Mouse (Mus musculus) ES-Bruce4 (cell line): Measurements from ENCODE around the gene Foxo1. TPM values are rescaled to one million over a fixed set of nuclear protein-coding genes. Genes with fewer than 3 reads are reported as not detected.
A peak's percentile ranks its signal among the peaks of the same experiment; 100 is the strongest.

Experiments used
- H3K27ac ChIP-seq: 2 replicates; pipeline ENCODE4 v1.5.1; 2012; ENCODE audit warnings: low read length, inconsistent platforms; ENCODE audit not compliant: insufficient read depth
- H3K27me3 ChIP-seq: 2 replicates; pipeline ENCODE4 v1.6.1; 2012; ENCODE audit warnings: mild to moderate bottlenecking, low read length, inconsistent platforms; ENCODE audit not compliant: control insufficient read depth, poor library complexity, insufficient read depth, severe bottlenecking
- H3K36me3 ChIP-seq: 2 replicates; pipeline ENCODE4 v1.6.1; 2012; ENCODE audit warnings: inconsistent platforms, mild to moderate bottlenecking, low read length, moderate library complexity; ENCODE audit not compliant: control insufficient read depth, poor library complexity, insufficient read depth, severe bottlenecking
- H3K4me1 ChIP-seq: one replicate; pipeline ENCODE4 v1.8.1; 2011; ENCODE audit warnings: low read length; ENCODE audit not compliant: control insufficient read depth, insufficient read depth
- H3K4me3 ChIP-seq: 2 replicates; pipeline ENCODE4 v1.5.1; 2011; ENCODE audit warnings: low read depth, mild to moderate bottlenecking, low read length
- H3K9ac ChIP-seq: 2 replicates; pipeline ENCODE4 v1.6.1; 2012; ENCODE audit warnings: low read depth, mild to moderate bottlenecking, inconsistent platforms; ENCODE audit not compliant: poor library complexity, severe bottlenecking
- H3K9me3 ChIP-seq: replicated peaks from 2 replicates; pipeline ENCODE4 v1.6.1; 2012; ENCODE audit warnings: mild to moderate bottlenecking, low read length, inconsistent platforms; ENCODE audit not compliant: control insufficient read depth, poor library complexity, insufficient read depth, severe bottlenecking
- CTCF ChIP-seq: IDR thresholded peaks from one replicate; pipeline ENCODE4 v1.8.1; 2011; ENCODE audit warnings: low read depth, low read length
- EP300 ChIP-seq: IDR thresholded peaks from 2 replicates; pipeline ENCODE4 v1.6.1; 2011; ENCODE audit warnings: low read depth, low read length; ENCODE audit not compliant: insufficient read depth
- POLR2A ChIP-seq: IDR thresholded peaks from one replicate; pipeline ENCODE4 v1.8.1; 2011; ENCODE audit warnings: low read length; ENCODE audit not compliant: insufficient read depth
- polyA plus RNA-seq: library from polyadenylated mRNA; stranded (reverse); fragments of >200 nt; gene quantifications from 2 replicates; pipeline ENCODE4 v1.2.4, GENCODE M21; 2011; ENCODE audit warnings: low read depth; ENCODE audit not compliant: missing spikeins, insufficient read depth, insufficient read length

The Foxo1 gene
- polyA plus RNA-seq, 1 experiment, result 22.9 TPM

DNA sequence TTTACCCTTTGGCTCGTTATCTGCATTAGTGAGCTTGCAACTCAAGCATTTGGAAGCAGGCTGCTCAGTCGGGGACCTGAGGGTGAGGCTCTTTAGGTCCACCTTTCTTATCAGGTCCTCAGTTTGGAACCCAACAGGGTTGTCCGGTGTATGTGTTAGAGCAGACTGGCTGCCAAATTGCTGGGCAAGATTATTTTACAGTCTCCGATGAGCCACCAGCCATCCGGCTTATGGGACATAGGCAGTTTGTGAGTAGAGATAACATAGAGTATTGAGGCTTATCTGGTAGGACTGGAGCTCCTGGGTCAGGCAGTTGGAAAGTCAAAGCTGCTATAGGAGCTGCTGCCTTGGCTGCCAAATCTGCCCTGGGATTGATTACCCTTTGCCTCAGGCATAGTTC lies 27.1 kb upstream of the Foxo1 start:
- Histone ChIP-seq H3K36me3 (no peaks in the 10 kb centered on the region), H3K27me3 (no peaks in the 10 kb centered on the region), H3K27ac (no peak overlapping the region), H3K9me3 (peaks cover 15% of the 10 kb centered on the region), H3K9ac (no peak overlapping the region), H3K4me3 (no peak overlapping the region), H3K4me1 (no peaks in the 10 kb centered on the region)
- no peak for TF ChIP-seq CTCF

DNA sequence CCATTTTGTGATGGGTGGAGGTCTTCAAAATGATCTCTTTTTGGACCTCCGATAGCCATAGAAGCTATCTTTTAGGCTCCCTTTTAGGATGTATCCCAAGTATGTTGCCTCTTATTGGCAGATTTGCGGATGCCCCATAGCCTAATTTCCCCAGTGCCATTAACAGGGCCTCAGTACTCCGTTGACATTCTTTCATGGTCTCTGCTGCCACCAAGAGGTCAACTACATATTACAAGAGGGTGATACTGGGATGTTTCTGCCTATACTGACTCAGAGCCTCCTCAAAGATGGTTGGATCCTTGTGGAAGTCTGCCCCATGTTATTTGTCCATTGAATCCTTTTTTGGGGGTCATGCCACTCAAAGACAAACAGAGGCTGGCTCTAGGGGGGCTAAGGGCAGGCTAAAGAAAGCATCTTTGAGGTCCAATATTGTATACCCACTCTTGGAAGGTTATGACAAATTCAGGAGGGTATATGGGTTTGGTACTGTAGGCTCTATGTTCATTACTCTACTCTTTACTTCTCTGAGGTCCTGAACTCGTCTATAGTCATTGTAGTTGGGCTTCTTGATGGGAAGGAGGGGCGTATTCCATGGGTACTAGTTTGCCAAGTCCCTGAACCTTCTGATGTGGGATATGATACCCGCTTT lies 25.6 kb upstream of the Foxo1 start:
- Histone ChIP-seq H3K4me3 (no peak overlapping the region), H3K27ac (no peak overlapping the region), H3K9ac (no peak overlapping the region), H3K9me3 (peaks cover 15% of the 10 kb centered on the region), H3K27me3 (no peaks in the 10 kb centered on the region), H3K36me3 (no peaks in the 10 kb centered on the region), H3K4me1 (no peaks in the 10 kb centered on the region)
- TF ChIP-seq CTCF, result peak; percentile 27
- no peak for TF ChIP-seq POLR2A
- no peak for TF ChIP-seq EP300

DNA sequence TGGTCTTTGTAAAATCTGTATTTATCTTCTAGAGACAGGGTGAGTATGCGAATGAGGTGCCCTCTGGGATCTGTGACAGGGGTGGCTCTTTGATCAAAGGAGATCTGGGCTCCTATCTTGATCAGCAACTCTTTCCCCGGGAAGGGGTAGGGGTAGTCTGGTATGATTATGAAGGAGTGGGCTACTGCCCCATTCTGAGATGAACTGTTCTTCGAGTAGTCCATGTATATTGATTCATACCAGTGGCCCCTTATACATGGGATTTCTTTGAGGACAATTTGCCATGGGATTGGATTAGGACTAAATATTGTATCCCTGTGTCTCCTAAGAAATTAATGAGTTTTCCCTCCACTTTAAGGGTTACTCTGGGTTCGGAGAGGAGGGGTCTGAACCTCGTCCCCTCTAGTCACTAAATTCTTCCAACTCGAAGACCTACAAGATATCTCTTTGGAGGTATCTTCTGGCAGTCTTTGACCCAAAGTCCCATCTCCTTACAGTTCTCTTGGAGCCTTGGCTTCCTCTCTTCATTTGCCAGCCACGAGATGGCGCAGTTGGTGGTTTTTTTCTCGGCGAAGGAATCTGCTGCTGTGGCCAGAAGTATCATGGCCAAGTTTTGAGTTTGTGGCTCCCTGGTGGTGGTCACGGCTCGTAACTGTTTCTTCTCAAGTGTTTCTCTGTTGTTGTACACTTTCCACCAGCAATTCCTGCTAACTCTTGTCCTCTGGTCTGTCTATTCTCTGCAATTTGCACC lies 24.7 kb upstream of the Foxo1 start:
- H3K9me3 ChIP-seq, result peaks cover 15% of the 10 kb centered on the region

DNA sequence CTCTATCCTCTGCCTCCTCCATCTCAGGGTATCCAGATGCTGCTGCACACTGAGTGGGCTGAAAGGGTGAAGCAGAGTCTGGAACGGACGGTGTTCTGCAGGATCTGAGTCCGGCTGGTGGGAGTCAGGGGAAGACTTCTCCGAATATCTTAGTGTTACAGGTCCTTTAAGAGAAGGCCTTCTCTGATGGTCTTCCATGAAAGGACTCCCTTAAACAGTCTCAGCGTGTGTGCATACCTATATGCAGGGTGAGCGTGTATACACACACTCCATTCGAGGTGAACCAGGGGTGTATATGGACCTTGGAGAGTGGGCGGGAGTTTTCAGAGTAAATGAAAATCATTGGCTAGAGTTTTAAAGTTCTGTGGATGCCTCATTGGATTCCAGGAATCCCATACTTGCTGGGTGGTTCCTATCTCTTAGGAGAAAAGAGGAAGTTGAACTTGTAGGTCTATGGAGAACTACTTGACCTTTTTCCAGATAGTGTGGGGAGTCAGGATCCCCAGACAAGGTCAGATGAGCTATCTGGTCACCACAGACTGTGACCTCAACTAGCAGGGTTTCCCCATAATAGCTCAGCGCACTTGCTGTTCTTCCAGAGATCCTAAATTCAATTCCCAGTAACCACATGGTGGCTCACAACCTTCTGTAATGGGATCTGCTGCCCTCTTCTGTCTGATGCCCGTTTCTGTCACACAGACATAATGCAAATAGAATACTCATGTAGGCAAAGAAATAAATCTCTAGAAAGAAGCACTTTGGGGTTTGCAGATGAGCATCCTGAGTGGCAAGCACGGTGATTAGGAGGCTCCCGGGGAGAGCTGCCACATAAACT lies 21.9 kb upstream of the Foxo1 start:
- Histone ChIP-seq H3K36me3 (no peaks in the 10 kb centered on the region), H3K4me1 (no peaks in the 10 kb centered on the region), H3K4me3 (no peak overlapping the region), H3K9ac (no peak overlapping the region), H3K9me3 (peaks cover 15% of the 10 kb centered on the region), H3K27me3 (no peaks in the 10 kb centered on the region), H3K27ac (no peak overlapping the region)
- TF ChIP-seq POLR2A (no peak), EP300 (no peak), CTCF (no peak)

More for the DNA sequence above, 24.7 kb upstream of the Foxo1 start:
- H3K4me3 ChIP-seq, result no peak overlapping the region
- no peaks in the 10 kb centered on the region for H3K4me1 ChIP-seq
- TF ChIP-seq CTCF (peak; percentile 18), EP300 (no peak)
- H3K27ac ChIP-seq, result no peak overlapping the region
- H3K27me3 ChIP-seq, result no peaks in the 10 kb centered on the region
- H3K36me3 ChIP-seq, result no peaks in the 10 kb centered on the region
- H3K9ac ChIP-seq, result no peak overlapping the region

DNA sequence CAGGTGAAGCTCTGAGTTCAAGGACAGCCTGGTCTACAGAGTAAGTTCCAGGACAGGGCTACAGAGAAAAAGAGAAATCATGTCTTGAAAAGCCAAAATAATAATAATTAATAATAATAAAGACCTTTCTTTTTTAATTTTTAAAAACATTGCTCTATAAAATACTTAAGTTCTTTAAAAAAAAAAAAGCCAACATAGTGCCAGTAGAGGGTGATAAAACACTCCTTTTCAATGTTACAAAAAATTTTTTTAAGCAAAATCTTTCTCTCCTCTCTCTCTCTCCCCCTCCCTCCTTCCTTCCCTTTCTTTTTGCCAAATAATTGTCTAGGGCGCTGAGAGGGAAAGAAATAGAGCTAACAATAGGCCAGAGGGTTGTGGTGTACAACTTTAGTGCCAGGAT lies 17.0 kb upstream of the Foxo1 start:
- Histone ChIP-seq H3K4me1 (peaks cover 4% of the 10 kb centered on the region), H3K27ac (no peak overlapping the region), H3K36me3 (no peaks in the 10 kb centered on the region), H3K9me3 (no peaks in the 10 kb centered on the region), H3K9ac (no peak overlapping the region), H3K4me3 (no peak overlapping the region), H3K27me3 (no peaks in the 10 kb centered on the region)
- TF ChIP-seq POLR2A (no peak), EP300 (no peak), CTCF (no peak)
